Mouse (Mus musculus): ENCODE measurements around the gene Tnnc1.
A peak's percentile ranks its signal among the peaks of the same experiment; 100 is the strongest.

Tnnc1 gene

GRCm38 (mm10) chr14:31213868-31214267, 5.8 kb downstream of the Tnnc1 start:
- no peak for DNase-seq (ENCODE audit: low spot score)

GRCm38 (mm10) chr14:31214684-31215083, 6.6 kb downstream of the Tnnc1 start:
- no peak for DNase-seq (ENCODE audit: low spot score)

GRCm38 (mm10) chr14:31215157-31216002, 7.3 kb downstream of the Tnnc1 start:
- peak; percentile 66 for DNase-seq (ENCODE audit: low spot score)

- no peak for DNase-seq (ENCODE audit: low spot score)
These were observed 8.7 kb downstream of the Tnnc1 start, which contains the start of gene Nisch for GRCm38 (mm10) chr14:31216846-31217245. TSS of gene Nisch (minus strand) at chr14:31216946.

GRCm38 (mm10) chr14:31217666-31218065, 9.6 kb downstream of the Tnnc1 start, which contains the start of gene Sema3g:
TSS of gene Sema3g (plus strand) at chr14:31217860.
- peak; percentile 69 for DNase-seq (ENCODE audit: low spot score)

- DNase-seq (ENCODE audit: low spot score), result peak; percentile 57
These were observed 18.9 kb downstream of the Tnnc1 start for GRCm38 (mm10) chr14:31226978-31227377.

- no peak for DNase-seq (ENCODE audit: low spot score)
These were observed 20.1 kb downstream of the Tnnc1 start for GRCm38 (mm10) chr14:31228234-31228633.

GRCm38 (mm10) chr14:31230442-31230841, 22.3 kb downstream of the Tnnc1 start:
- no peak for DNase-seq (ENCODE audit: low spot score)

- DNase-seq (ENCODE audit: low spot score), result no peak
These were observed 24.4 kb downstream of the Tnnc1 start for GRCm38 (mm10) chr14:31232404-31233069.

- DNase-seq (ENCODE audit: low spot score), result no peak
These were observed 25.2 kb downstream of the Tnnc1 start for GRCm38 (mm10) chr14:31233070-31233995.

- DNase-seq (ENCODE audit: low spot score), result peak; percentile 86
These were observed 26.0 kb downstream of the Tnnc1 start for GRCm38 (mm10) chr14:31233996-31234591.

GRCm38 (mm10) chr14:31237101-31237882, 29.2 kb downstream of the Tnnc1 start:
- peak; percentile 54 for DNase-seq (ENCODE audit: low spot score)

GRCm38 (mm10) chr14:31240528-31240927, 32.4 kb downstream of the Tnnc1 start:
- no peak for DNase-seq (ENCODE audit: low spot score)

GRCm38 (mm10) chr14:31244777-31245176, 36.7 kb downstream of the Tnnc1 start:
- DNase-seq (ENCODE audit: low spot score), result no peak

GRCm38 (mm10) chr14:31245946-31246345, 37.8 kb downstream of the Tnnc1 start:
- DNase-seq (ENCODE audit: low spot score), result no peak

- DNase-seq (ENCODE audit: low spot score), result no peak
These were observed 40.3 kb downstream of the Tnnc1 start for GRCm38 (mm10) chr14:31248396-31248795.

GRCm38 (mm10) chr14:31250222-31251083, 42.3 kb downstream of the Tnnc1 start:
- DNase-seq (ENCODE audit: low spot score), result no peak

- peak; percentile 94 for DNase-seq (ENCODE audit: low spot score)
These were observed 43.0 kb downstream of the Tnnc1 start, which contains the start of the genes Phf7 and Bap1 for GRCm38 (mm10) chr14:31251084-31251604. TSS of gene Phf7 (minus strand) at chr14:31251317. TSS of gene Bap1 (plus strand) at chr14:31251450.

GRCm38 (mm10) chr14:31251626-31252025, 43.5 kb downstream of the Tnnc1 start:
- no peak for DNase-seq (ENCODE audit: low spot score)

Measured in urinary bladder, postnatal 14 days (tissue).